Mouse (Mus musculus) ES-E14 (cell line): Measurements from ENCODE around the gene Gca.

Experiments
- MAFK ChIP-seq: IDR thresholded peaks from 2 replicates; pipeline ENCODE4 v1.6.1; 2014; ENCODE audit warnings: mild to moderate bottlenecking, low read depth, low read length, inconsistent platforms; ENCODE audit not compliant: insufficient read depth
- ZC3H11A ChIP-seq: IDR thresholded peaks from 2 replicates; pipeline ENCODE4 v1.6.1; 2012; ENCODE audit warnings: low read depth, mild to moderate bottlenecking, inconsistent platforms, low read length, borderline replicate concordance
- ZNF384 ChIP-seq: IDR thresholded peaks from 2 replicates; pipeline ENCODE4 v1.6.1; 2012; ENCODE audit warnings: low read depth, low read length, inconsistent platforms

- TF ChIP-seq ZNF384 = no peak
- TF ChIP-seq MAFK = no peak
- no peak for TF ChIP-seq ZC3H11A
Measured at GRCm38 (mm10) chr2:62643405-62644305, 20.4 kb upstream of the Gca start.
